Mouse (Mus musculus): Measurements from ENCODE around the gene Stxbp6. TPM values are rescaled to one million over a fixed set of nuclear protein-coding genes. Genes with fewer than 3 reads are reported as not detected.

The Stxbp6 gene
- polyA plus RNA-seq, 1 experiment = not detected

- Histone ChIP-seq H3K36me3 (ENCODE audit: control insufficient read depth) (no peaks in the 10 kb centered on the region), H3K9me3 (ENCODE audit: control insufficient read depth, low read length) (peaks cover 3% of the 10 kb centered on the region; the same call in 1 of the 2 replicates), H3K4me3 (replicated peaks) (no peak overlapping the region), H3K27me3 (ENCODE audit: control insufficient read depth) (no peaks in the 10 kb centered on the region), H3K4me1 (ENCODE audit: control insufficient read depth) (no peaks in the 10 kb centered on the region)
- TF ChIP-seq GATA1 (IDR thresholded peaks at IDR 0.05; ENCODE audit: low read length) (no peak), TAL1 (IDR thresholded peaks at IDR 0.05; ENCODE audit: low read length) (no peak)
Measured at GRCm38 (mm10) chr12:45042591-45043091, 31.9 kb downstream of the Stxbp6 start.

GRCm38 (mm10) chr12:45037496-45037895, 37.0 kb downstream of the Stxbp6 start:
- Histone ChIP-seq H3K4me1 (ENCODE audit: control insufficient read depth) (no peaks in the 10 kb centered on the region), H3K9me3 (ENCODE audit: control insufficient read depth, low read length) (no peaks in the 10 kb centered on the region), H3K4me3 (replicated peaks) (no peak overlapping the region), H3K36me3 (ENCODE audit: control insufficient read depth) (no peaks in the 10 kb centered on the region), H3K27me3 (ENCODE audit: control insufficient read depth) (no peaks in the 10 kb centered on the region)
- TF ChIP-seq TAL1 (IDR thresholded peaks at IDR 0.05; ENCODE audit: low read length) = no peak
- TF ChIP-seq GATA1 (IDR thresholded peaks at IDR 0.05; ENCODE audit: low read length) = no peak

GRCm38 (mm10) chr12:45037091-45037490, 37.4 kb downstream of the Stxbp6 start:
- Histone ChIP-seq H3K4me1 (ENCODE audit: control insufficient read depth) (no peaks in the 10 kb centered on the region), H3K27me3 (ENCODE audit: control insufficient read depth) (no peaks in the 10 kb centered on the region), H3K36me3 (ENCODE audit: control insufficient read depth) (no peaks in the 10 kb centered on the region), H3K4me3 (replicated peaks) (no peak overlapping the region), H3K9me3 (ENCODE audit: control insufficient read depth, low read length) (no peaks in the 10 kb centered on the region)
- TF ChIP-seq GATA1 (IDR thresholded peaks at IDR 0.05; ENCODE audit: low read length) = no peak
- no peak for TF ChIP-seq TAL1 (IDR thresholded peaks at IDR 0.05; ENCODE audit: low read length)

- Histone ChIP-seq H3K4me1 (ENCODE audit: control insufficient read depth) (no peaks in the 10 kb centered on the region), H3K27me3 (ENCODE audit: control insufficient read depth) (no peaks in the 10 kb centered on the region), H3K36me3 (ENCODE audit: control insufficient read depth) (no peaks in the 10 kb centered on the region), H3K9me3 (ENCODE audit: control insufficient read depth, low read length) (no peaks in the 10 kb centered on the region; the same call in 1 of the 2 replicates), H3K4me3 (replicated peaks) (no peak overlapping the region)
- no peak for TF ChIP-seq GATA1 (IDR thresholded peaks at IDR 0.05; ENCODE audit: low read length)
- no peak for TF ChIP-seq TAL1 (IDR thresholded peaks at IDR 0.05; ENCODE audit: low read length)
Measured at GRCm38 (mm10) chr12:45030681-45031080, 43.8 kb downstream of the Stxbp6 start.

- TF ChIP-seq TAL1 (IDR thresholded peaks at IDR 0.05; ENCODE audit: low read length) = no peak
- no peak for TF ChIP-seq GATA1 (IDR thresholded peaks at IDR 0.05; ENCODE audit: low read length)
- no peaks in the 10 kb centered on the region for H3K27me3 ChIP-seq (ENCODE audit: control insufficient read depth)
- H3K36me3 ChIP-seq (ENCODE audit: control insufficient read depth) = no peaks in the 10 kb centered on the region
- no peaks in the 10 kb centered on the region; the same call in 1 of the 2 replicates for H3K9me3 ChIP-seq (ENCODE audit: control insufficient read depth, low read length)
- H3K4me1 ChIP-seq (ENCODE audit: control insufficient read depth) = no peaks in the 10 kb centered on the region
- H3K4me3 ChIP-seq (replicated peaks) = no peak overlapping the region
Measured at GRCm38 (mm10) chr12:45026347-45026746, 48.2 kb downstream of the Stxbp6 start.

- no peak for TF ChIP-seq GATA1 (IDR thresholded peaks at IDR 0.05; ENCODE audit: low read length)
- TF ChIP-seq TAL1 (IDR thresholded peaks at IDR 0.05; ENCODE audit: low read length) = no peak
- Histone ChIP-seq H3K9me3 (ENCODE audit: control insufficient read depth, low read length) (peaks cover 6% of the 10 kb centered on the region), H3K4me3 (replicated peaks) (no peak overlapping the region), H3K36me3 (ENCODE audit: control insufficient read depth) (no peaks in the 10 kb centered on the region), H3K4me1 (ENCODE audit: control insufficient read depth) (no peaks in the 10 kb centered on the region), H3K27me3 (ENCODE audit: control insufficient read depth) (no peaks in the 10 kb centered on the region)
Measured at GRCm38 (mm10) chr12:45020018-45020417, 54.5 kb downstream of the Stxbp6 start.

- no peaks in the 10 kb centered on the region for H3K36me3 ChIP-seq (ENCODE audit: control insufficient read depth)
- TF ChIP-seq TAL1 (IDR thresholded peaks at IDR 0.05; ENCODE audit: low read length) = no peak
- TF ChIP-seq GATA1 (IDR thresholded peaks at IDR 0.05; ENCODE audit: low read length) = no peak
- no peaks in the 10 kb centered on the region for H3K27me3 ChIP-seq (ENCODE audit: control insufficient read depth)
- peaks cover 6% of the 10 kb centered on the region for H3K9me3 ChIP-seq (ENCODE audit: control insufficient read depth, low read length)
- H3K4me1 ChIP-seq (ENCODE audit: control insufficient read depth) = no peaks in the 10 kb centered on the region
- H3K4me3 ChIP-seq (replicated peaks) = no peak overlapping the region
Measured at GRCm38 (mm10) chr12:45019059-45019822, 55.3 kb downstream of the Stxbp6 start.

- Histone ChIP-seq H3K9me3 (ENCODE audit: control insufficient read depth, low read length) (peaks cover 2% of the 10 kb centered on the region; the same call in 1 of the 2 replicates), H3K4me3 (replicated peaks) (no peak overlapping the region), H3K27me3 (ENCODE audit: control insufficient read depth) (no peaks in the 10 kb centered on the region), H3K4me1 (ENCODE audit: control insufficient read depth) (no peaks in the 10 kb centered on the region), H3K36me3 (ENCODE audit: control insufficient read depth) (no peaks in the 10 kb centered on the region)
- TF ChIP-seq GATA1 (IDR thresholded peaks at IDR 0.05; ENCODE audit: low read length) = no peak
- no peak for TF ChIP-seq TAL1 (IDR thresholded peaks at IDR 0.05; ENCODE audit: low read length)
Measured at GRCm38 (mm10) chr12:45013246-45013756, 61.2 kb downstream of the Stxbp6 start.

- Histone ChIP-seq H3K27me3 (ENCODE audit: control insufficient read depth) (no peaks in the 10 kb centered on the region), H3K9me3 (ENCODE audit: control insufficient read depth, low read length) (peaks cover 2% of the 10 kb centered on the region; the same call in 1 of the 2 replicates), H3K36me3 (ENCODE audit: control insufficient read depth) (no peaks in the 10 kb centered on the region), H3K4me1 (ENCODE audit: control insufficient read depth) (no peaks in the 10 kb centered on the region), H3K4me3 (replicated peaks) (no peak overlapping the region)
- no peak for TF ChIP-seq GATA1 (IDR thresholded peaks at IDR 0.05; ENCODE audit: low read length)
- no peak for TF ChIP-seq TAL1 (IDR thresholded peaks at IDR 0.05; ENCODE audit: low read length)
Measured at GRCm38 (mm10) chr12:45011436-45012089, 62.9 kb downstream of the Stxbp6 start.

Data from erythroblast, embryonic 14.5 days (primary cell).